Mouse (Mus musculus) mouse embryonic stem cell (cell line): ENCODE measurements around the gene Mrps9.

ENCODE experiments used
- in situ Hi-C, 2 experiments: fragments of 300-500 bp; cut with MboI; formaldehyde crosslinking; loops; 1 replicate in 1 of 2; 3 replicates in 1 of 2; pipeline ENCODE4 v1.14.3; 2019 to 2020; ENCODE audit warnings: low sequenced_read_pairs in 2 of 2, low pct_unique_long_range_greater_than_20kb in 1 of 2, mixed read lengths in 1 of 2; ENCODE audit not compliant: unreplicated experiment in 1 of 2

Gene Mrps9

GRCm38 (mm10) chr1:42889421-42889887 is 38.4 kb downstream of the Mrps9 start:
- in situ Hi-C loops, result no loop called here

GRCm38 (mm10) chr1:42894695-42895094 is 43.7 kb downstream of the Mrps9 start:
- in situ Hi-C loops, result no loop called here

GRCm38 (mm10) chr1:42905148-42905547 is 54.1 kb downstream of the Mrps9 start:
- in situ Hi-C loops, result loop anchor here in 1 of 2 experiments (25.0 kb wide), 1 partner anchor 357 kb away; no protein-coding TSS in a partner anchor

- in situ Hi-C loops, result loop anchor here in 1 of 2 experiments (25.0 kb wide), 1 partner anchor 356 kb away; no protein-coding TSS in a partner anchor
Observed at GRCm38 (mm10) chr1:42906696-42907095, 55.7 kb downstream of the Mrps9 start.

- in situ Hi-C loops, result loop anchor here in 1 of 2 experiments (25.0 kb wide), 1 partner anchor 355 kb away; no protein-coding TSS in a partner anchor
Observed at GRCm38 (mm10) chr1:42907153-42907552, 56.1 kb downstream of the Mrps9 start.

GRCm38 (mm10) chr1:42915062-42915461 is 64.0 kb downstream of the Mrps9 start:
- in situ Hi-C loops, result loop anchor here (10.0 to 25.0 kb wide), 2 partner anchors 347 to 350 kb away; no protein-coding TSS in a partner anchor

- in situ Hi-C loops, result loop anchor here (10.0 to 25.0 kb wide), 2 partner anchors 346 to 348 kb away; no protein-coding TSS in a partner anchor
Observed at GRCm38 (mm10) chr1:42916719-42917118, 65.7 kb downstream of the Mrps9 start.

- in situ Hi-C loops, result loop anchor here (10.0 to 25.0 kb wide), 2 partner anchors 344 to 347 kb away; no protein-coding TSS in a partner anchor
Observed at GRCm38 (mm10) chr1:42917908-42918307, 66.9 kb downstream of the Mrps9 start.

- in situ Hi-C loops, result loop anchor here in 1 of 2 experiments (10.0 to 25.0 kb wide), 2 partner anchors 131 to 338 kb away; no protein-coding TSS in a partner anchor
Observed at GRCm38 (mm10) chr1:42923924-42924323, 72.9 kb downstream of the Mrps9 start.

- in situ Hi-C loops, result no loop called here
Observed at GRCm38 (mm10) chr1:42933613-42934012, 82.6 kb downstream of the Mrps9 start.

- in situ Hi-C loops, result no loop called here
Observed at GRCm38 (mm10) chr1:42948486-42948885, 97.5 kb downstream of the Mrps9 start.

- in situ Hi-C loops, result no loop called here
Observed at GRCm38 (mm10) chr1:42952734-42953481, 101.9 kb downstream of the Mrps9 start, which contains the start of gene Gpr45. Gpr45 (plus strand) TSS chr1:42952872.

- in situ Hi-C loops, result no loop called here
Observed at GRCm38 (mm10) chr1:42953482-42953822, 102.4 kb downstream of the Mrps9 start.
